Mouse (Mus musculus) intestine, embryonic 16.5 days (tissue): ENCODE data around the gene Rusc1. TPM values are rescaled to one million over a fixed set of nuclear protein-coding genes. Genes with fewer than 3 reads are reported as not detected.

Source experiments
- ATAC-seq: fragments of 200-750 bp; cut with Nextera tagmentation; 2 replicates; pipeline ENCODE4 v1.8.0; 2017; ENCODE audit warnings: moderate TSS enrichment, moderate library complexity
- H3K27ac ChIP-seq: fragments of 300-500 bp; sonication (generic); 2 replicates; pipeline ENCODE4 v1.5.1; 2014; ENCODE audit warnings: mild to moderate bottlenecking, low read length
- H3K27me3 ChIP-seq: fragments of 300-500 bp; sonication (generic); replicated peaks from 2 replicates; pipeline ENCODE4 v1.6.1; 2014; ENCODE audit warnings: low read length, control low read depth, mixed read lengths; ENCODE audit not compliant: control insufficient read depth, insufficient read depth
- H3K36me3 ChIP-seq: fragments of 300-500 bp; sonication (generic); 2 replicates; pipeline ENCODE4 v1.6.1; 2014; ENCODE audit warnings: low read length, control low read depth; ENCODE audit not compliant: control insufficient read depth, insufficient read depth
- H3K4me1 ChIP-seq: fragments of 300-500 bp; sonication (generic); 2 replicates; pipeline ENCODE4 v1.6.1; 2014; ENCODE audit warnings: low read length, control low read depth, mixed read lengths; ENCODE audit not compliant: control insufficient read depth, insufficient read depth
- H3K4me2 ChIP-seq: fragments of 300-500 bp; sonication (generic); 2 replicates; pipeline ENCODE4 v1.6.1; 2014; ENCODE audit warnings: low read depth, low read length, control low read depth
- H3K4me3 ChIP-seq: fragments of 300-500 bp; sonication (generic); 2 replicates; pipeline ENCODE4 v1.5.1; 2014; ENCODE audit warnings: mild to moderate bottlenecking, low read length
- H3K9ac ChIP-seq: fragments of 300-500 bp; sonication (generic); 2 replicates; pipeline ENCODE4 v1.6.1; 2014; ENCODE audit warnings: low read depth, low read length
- H3K9me3 ChIP-seq: fragments of 300-500 bp; sonication (generic); 2 replicates; pipeline ENCODE4 v1.6.1; 2016; ENCODE audit warnings: low read length, control low read depth; ENCODE audit not compliant: control insufficient read depth
- WGBS: fragments of 180-500 bp; shearing (Covaris S2); extraction: QIAGEN DNeasy Blood & Tissue Kit; methylation state at CpG from one replicate; pipeline ENCODE4 v1.1.7; 2014; 5-methylcytosine and 5-hydroxymethylcytosine counted together
- polyA plus RNA-seq: library from polyadenylated mRNA; unstranded; fragments of >200 nt; fragmentation: Nextera tagmentation; extraction: Ambion mirVana; gene quantifications from 2 replicates; pipeline ENCODE4 v1.2.1, GENCODE M21; 2015

Gene Rusc1
- polyA plus RNA-seq, 1 experiment from 2014 or later = 31.0 TPM

DNA sequence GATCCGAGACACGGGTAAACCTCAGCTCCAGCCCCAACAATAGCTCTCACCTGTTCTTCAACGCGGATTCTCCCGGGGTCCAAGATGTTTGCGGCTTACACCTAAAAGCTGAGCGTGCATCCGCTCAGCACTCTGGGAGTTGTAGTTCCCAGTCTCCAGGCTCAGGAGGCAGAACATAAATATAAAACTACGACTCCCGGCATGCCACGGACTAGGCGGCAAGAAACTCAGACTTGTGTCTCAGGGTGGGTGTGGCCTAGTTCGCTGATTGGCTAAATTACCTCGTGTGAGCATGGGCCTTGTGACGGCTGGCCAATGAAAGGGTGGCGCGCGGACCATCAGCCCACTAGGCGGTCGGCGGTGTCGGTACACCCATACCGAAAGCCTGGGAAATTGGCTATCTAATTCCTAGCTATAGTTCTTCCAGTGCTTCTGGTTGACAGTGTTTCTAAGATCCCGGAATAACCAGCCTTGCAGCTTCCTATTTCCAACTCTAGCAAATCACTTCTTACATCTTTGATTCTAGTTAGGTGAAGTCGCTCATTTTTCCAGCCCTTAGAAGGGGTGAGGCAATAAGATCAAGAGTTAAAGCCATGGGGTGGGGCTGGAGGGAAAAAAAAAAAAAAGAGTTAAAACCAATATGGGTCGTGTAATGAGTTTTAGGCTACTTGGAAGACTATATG is 8.8 kb upstream of the Rusc1 start, which contains the start of gene Fdps:
Fdps (minus strand) TSS at position 148 of the 683 bp plus-strand sequence.
- peak within 1 kb of the TSS; percentile 81 for H3K4me3 ChIP-seq
- ATAC-seq = peak; percentile 99
- peaks cover 14% of the 10 kb centered on the region for H3K36me3 ChIP-seq
- H3K4me1 ChIP-seq = peaks cover 30% of the 10 kb centered on the region
- no peaks in the 10 kb centered on the region for H3K27me3 ChIP-seq
- under 1% methylated on average over 26 of the region's 26 CpGs for WGBS
- H3K27ac ChIP-seq = peak within 1 kb of the TSS; percentile 85
- H3K9me3 ChIP-seq = no peaks in the 10 kb centered on the region
- H3K4me2 ChIP-seq = peak within 1 kb of the TSS; percentile 95
- H3K9ac ChIP-seq = peak within 1 kb of the TSS; percentile 79

DNA sequence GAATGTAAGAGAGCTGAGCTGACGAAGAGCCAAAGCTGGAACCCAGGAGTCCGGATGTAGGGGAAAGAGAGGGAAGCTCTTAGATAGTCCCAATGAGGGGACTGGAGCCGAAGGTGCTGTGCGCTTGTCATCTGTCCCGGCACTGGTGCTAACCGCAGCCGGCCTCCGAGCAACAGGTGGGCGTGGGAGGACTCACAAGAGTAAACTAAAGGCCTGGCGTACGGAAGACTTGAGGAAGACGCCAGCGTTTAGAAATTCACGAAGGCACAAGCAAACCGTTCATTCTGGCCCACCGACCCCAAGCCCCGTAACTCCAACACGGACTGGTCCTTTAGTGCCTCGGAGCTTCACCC is 8.3 kb upstream of the Rusc1 start:
- H3K4me3 ChIP-seq = peak overlapping the region; percentile 81
- H3K4me1 ChIP-seq = peaks cover 30% of the 10 kb centered on the region
- no peaks in the 10 kb centered on the region for H3K27me3 ChIP-seq
- H3K9ac ChIP-seq = peak overlapping the region; percentile 79
- 0% methylated on average over 19 of the region's 19 CpGs for WGBS
- H3K36me3 ChIP-seq = peaks cover 19% of the 10 kb centered on the region
- peak overlapping the region; percentile 76 for H3K27ac ChIP-seq
- ATAC-seq = peak; percentile 44
- H3K9me3 ChIP-seq = no peaks in the 10 kb centered on the region
- H3K4me2 ChIP-seq = peak overlapping the region; percentile 95

- no peaks in the 10 kb centered on the region for H3K9me3 ChIP-seq
- H3K36me3 ChIP-seq = peaks cover 23% of the 10 kb centered on the region
- H3K4me3 ChIP-seq = peak within 1 kb of the TSS; percentile 81
- H3K27ac ChIP-seq = peak within 1 kb of the TSS; percentile 76
- 29% methylated on average over 7 of the region's 7 CpGs for WGBS
- H3K4me2 ChIP-seq = peak within 1 kb of the TSS; percentile 95
- ATAC-seq = no peak
- H3K27me3 ChIP-seq = no peaks in the 10 kb centered on the region
- peak within 1 kb of the TSS; percentile 79 for H3K9ac ChIP-seq
- peaks cover 30% of the 10 kb centered on the region for H3K4me1 ChIP-seq
Measured at GRCm38 (mm10) chr3:89100811-89101210, 7.7 kb upstream of the Rusc1 start, which contains the start of gene Gm43738. Gene Gm43738 (minus strand): TSS chr3:89101099.

GRCm38 (mm10) chr3:89094021-89094420 is 910 bp upstream of the Rusc1 start:
- H3K4me3 ChIP-seq = no peak overlapping the region
- H3K4me1 ChIP-seq = peaks cover 27% of the 10 kb centered on the region
- no peaks in the 10 kb centered on the region for H3K9me3 ChIP-seq
- WGBS = 82% methylated on average over 10 of the region's 10 CpGs
- no peak overlapping the region for H3K27ac ChIP-seq
- no peak for ATAC-seq
- H3K4me2 ChIP-seq = no peak overlapping the region
- no peak overlapping the region for H3K9ac ChIP-seq
- H3K27me3 ChIP-seq = no peaks in the 10 kb centered on the region
- H3K36me3 ChIP-seq = peaks cover 19% of the 10 kb centered on the region

DNA sequence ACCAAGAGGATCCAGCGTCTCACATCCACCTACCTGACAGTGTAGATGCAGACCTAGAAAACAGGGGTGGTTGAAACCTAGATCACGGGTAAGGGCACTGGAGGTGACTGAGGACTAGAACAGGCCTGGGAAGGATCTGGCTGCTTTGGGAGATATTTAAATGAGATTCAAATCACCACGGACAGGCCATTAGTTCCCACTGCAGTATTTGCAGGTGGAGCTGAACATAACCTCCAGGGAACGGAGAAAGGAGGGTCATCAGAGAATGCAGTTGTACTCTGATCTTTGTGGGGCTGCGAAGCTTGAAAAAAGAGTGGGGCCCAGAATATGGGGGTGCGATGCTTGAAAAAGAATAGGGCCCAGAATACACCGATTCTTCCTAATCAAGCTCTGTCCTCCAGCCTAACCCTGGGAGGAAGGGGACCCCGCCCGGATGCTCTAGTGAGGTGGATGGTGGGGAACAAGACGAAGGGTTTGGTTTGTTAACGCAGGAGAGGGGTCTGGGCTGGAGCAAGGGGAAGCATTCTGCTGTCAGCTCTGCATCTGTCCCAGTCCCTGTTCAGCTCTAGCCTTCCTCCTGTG is 511 bp downstream of the Rusc1 start:
- Histone ChIP-seq H3K36me3 (peaks cover 12% of the 10 kb centered on the region), H3K4me1 (peaks cover 32% of the 10 kb centered on the region), H3K27ac (no peak overlapping the region), H3K9ac (peak overlapping the region; percentile 51), H3K9me3 (no peaks in the 10 kb centered on the region), H3K27me3 (no peaks in the 10 kb centered on the region), H3K4me3 (peak overlapping the region; percentile 33), H3K4me2 (peak overlapping the region; percentile 100)
- no peak for ATAC-seq
- WGBS = 32% methylated on average over 11 of the region's 11 CpGs

DNA sequence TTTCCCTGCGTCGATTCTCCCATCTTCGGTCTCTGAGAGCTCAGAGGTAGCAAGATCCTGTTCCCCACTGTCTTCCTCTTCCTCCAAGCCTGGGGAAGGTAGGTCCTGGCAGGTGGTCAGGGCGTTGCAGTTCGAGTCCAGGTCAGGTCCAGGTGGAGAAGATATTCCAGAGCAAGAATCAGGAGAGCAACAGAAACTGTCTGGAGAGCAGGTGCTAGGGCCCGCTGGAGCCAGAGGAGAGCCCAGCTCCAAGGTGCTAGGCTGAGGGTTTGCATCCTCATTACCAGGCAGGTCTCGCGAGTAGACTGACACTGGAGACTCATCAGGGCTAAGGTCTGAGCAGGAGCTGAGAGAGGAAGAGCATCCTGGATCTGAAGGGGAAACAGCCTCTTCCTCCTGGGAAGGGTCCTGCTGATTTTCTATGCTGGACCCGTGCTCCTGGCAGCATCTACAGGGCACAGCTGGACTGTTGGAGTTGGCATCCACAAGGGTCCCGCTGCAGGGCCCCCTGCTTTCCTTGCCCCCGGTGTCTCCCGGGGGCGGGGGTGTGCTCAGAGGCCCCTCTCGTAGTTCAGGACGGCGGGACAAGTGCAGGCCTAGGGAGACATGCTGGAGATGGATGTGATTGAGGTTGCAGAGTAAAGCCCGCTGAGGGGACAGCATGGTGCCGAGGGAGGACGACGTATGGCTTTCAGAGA is 1.2 kb downstream of the Rusc1 start:
- Histone ChIP-seq H3K36me3 (peaks cover 11% of the 10 kb centered on the region), H3K27me3 (no peaks in the 10 kb centered on the region), H3K4me2 (peak overlapping the region; percentile 100), H3K4me3 (peak overlapping the region; percentile 74; the same call in 1 of the 2 replicates), H3K27ac (no peak overlapping the region), H3K9me3 (no peaks in the 10 kb centered on the region), H3K9ac (peak overlapping the region; percentile 85; the same call in 1 of the 2 replicates), H3K4me1 (peaks cover 33% of the 10 kb centered on the region)
- 22% methylated on average over 20 of the region's 20 CpGs for WGBS
- ATAC-seq = no peak

- H3K9ac ChIP-seq = peak overlapping the region; percentile 85
- H3K27me3 ChIP-seq = no peaks in the 10 kb centered on the region
- peak overlapping the region; percentile 96 for H3K27ac ChIP-seq
- peaks cover 33% of the 10 kb centered on the region for H3K4me1 ChIP-seq
- peaks cover 3% of the 10 kb centered on the region; the same call in 1 of the 2 replicates for H3K36me3 ChIP-seq
- peak overlapping the region; percentile 74 for H3K4me3 ChIP-seq
- ATAC-seq = peak; percentile 72
- WGBS = under 1% methylated on average over 70 of the region's 74 CpGs
- H3K4me2 ChIP-seq = peak overlapping the region; percentile 100
- H3K9me3 ChIP-seq = no peaks in the 10 kb centered on the region
Measured at GRCm38 (mm10) chr3:89090694-89091655, 2.1 kb downstream of the Rusc1 start.

GRCm38 (mm10) chr3:89089882-89090591 is 3.1 kb downstream of the Rusc1 start:
- Histone ChIP-seq H3K4me1 (peaks cover 33% of the 10 kb centered on the region), H3K9me3 (no peaks in the 10 kb centered on the region), H3K4me3 (peak overlapping the region; percentile 74), H3K4me2 (peak overlapping the region; percentile 100), H3K27me3 (no peaks in the 10 kb centered on the region), H3K27ac (peak overlapping the region; percentile 96), H3K9ac (peak overlapping the region; percentile 85), H3K36me3 (no peaks in the 10 kb centered on the region)
- under 1% methylated on average over 40 of the region's 40 CpGs for WGBS
- peak; percentile 82 for ATAC-seq
